Mouse (Mus musculus) kidney, embryonic 16.5 days (tissue): ENCODE data around the gene Chchd3. TPM values are rescaled to one million over a fixed set of nuclear protein-coding genes. Genes with fewer than 3 reads are reported as not detected.

Source experiments
- ATAC-seq: fragments of 200-750 bp; cut with Nextera tagmentation; 2 replicates; pipeline ENCODE4 v1.8.0; 2017; ENCODE audit warnings: moderate TSS enrichment; ENCODE audit not compliant: low FRiP score, low TSS enrichment
- H3K27ac ChIP-seq: fragments of 300-500 bp; sonication (generic); 2 replicates; pipeline ENCODE4 v1.5.1; 2014; ENCODE audit warnings: low read length
- H3K27me3 ChIP-seq: fragments of 300-500 bp; sonication (generic); 2 replicates; pipeline ENCODE4 v1.6.1; 2014; ENCODE audit warnings: low read length, control low read depth, mixed read lengths; ENCODE audit not compliant: insufficient read depth
- H3K36me3 ChIP-seq: fragments of 300-500 bp; sonication (generic); 2 replicates; pipeline ENCODE4 v1.6.1; 2014; ENCODE audit warnings: low read length, control low read depth, mixed read lengths; ENCODE audit not compliant: insufficient read depth
- H3K4me1 ChIP-seq: fragments of 300-500 bp; sonication (generic); 2 replicates; pipeline ENCODE4 v1.6.1; 2014; ENCODE audit warnings: low read length, control low read depth, mixed read lengths; ENCODE audit not compliant: insufficient read depth
- H3K4me2 ChIP-seq: fragments of 300-500 bp; sonication (generic); replicated peaks from 2 replicates; pipeline ENCODE4 v1.6.1; 2014; ENCODE audit warnings: low read depth, low read length
- H3K4me3 ChIP-seq: fragments of 300-500 bp; sonication (generic); 2 replicates; pipeline ENCODE4 v1.5.1; 2014; ENCODE audit warnings: mild to moderate bottlenecking, low read length
- H3K9ac ChIP-seq: fragments of 300-500 bp; sonication (generic); replicated peaks from 2 replicates; pipeline ENCODE4 v1.6.1; 2014; ENCODE audit warnings: low read length
- H3K9me3 ChIP-seq: fragments of 300-500 bp; sonication (generic); 2 replicates; pipeline ENCODE4 v1.6.1; 2016; ENCODE audit warnings: low read length, control low read depth
- WGBS: fragments of 180-500 bp; shearing (Covaris S2); extraction: QIAGEN DNeasy Blood & Tissue Kit; methylation state at CpG from one replicate; pipeline ENCODE4 v1.1.7; 2014; 5-methylcytosine and 5-hydroxymethylcytosine counted together
- polyA plus RNA-seq: library from polyadenylated mRNA; unstranded; fragments of >200 nt; fragmentation: Nextera tagmentation; extraction: Ambion mirVana; gene quantifications from 2 replicates; pipeline ENCODE4 v1.2.1, GENCODE M21; 2015

The Chchd3 gene
- polyA plus RNA-seq, 1 experiment from 2014 or later: 129 TPM

DNA sequence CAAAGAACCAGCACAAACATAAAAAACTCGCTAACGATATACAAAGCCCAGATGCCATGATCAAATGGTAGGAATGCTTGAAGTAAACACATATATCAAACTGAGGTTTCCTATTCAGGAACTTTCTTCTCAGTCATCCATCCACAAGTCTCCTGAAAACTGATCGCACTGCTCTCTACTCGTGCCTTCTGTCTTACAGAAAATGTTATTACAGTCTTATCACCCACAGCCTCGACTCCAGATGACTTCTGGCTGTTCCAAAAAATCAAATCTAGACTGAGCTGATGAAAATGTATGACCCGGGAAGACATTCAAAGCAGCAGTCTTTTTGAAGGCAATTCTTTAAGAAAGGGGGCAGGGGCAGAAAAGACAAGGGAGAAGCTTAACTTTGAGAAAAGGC is 112.8 kb downstream of the Chchd3 start:
- Histone ChIP-seq H3K4me2 (no peak overlapping the region), H3K27ac (0 out of 2 replicates have a peak overlapping the region, but pooled peaks have one; percentile 38), H3K9me3 (no peaks in the 10 kb centered on the region), H3K27me3 (no peaks in the 10 kb centered on the region), H3K9ac (no peak overlapping the region), H3K4me3 (no peak overlapping the region), H3K4me1 (peaks cover 8% of the 10 kb centered on the region; the same call in 1 of the 2 replicates), H3K36me3 (no peaks in the 10 kb centered on the region)
- WGBS: 40% methylated on average over 6 of the region's 6 CpGs
- no peak for ATAC-seq

DNA sequence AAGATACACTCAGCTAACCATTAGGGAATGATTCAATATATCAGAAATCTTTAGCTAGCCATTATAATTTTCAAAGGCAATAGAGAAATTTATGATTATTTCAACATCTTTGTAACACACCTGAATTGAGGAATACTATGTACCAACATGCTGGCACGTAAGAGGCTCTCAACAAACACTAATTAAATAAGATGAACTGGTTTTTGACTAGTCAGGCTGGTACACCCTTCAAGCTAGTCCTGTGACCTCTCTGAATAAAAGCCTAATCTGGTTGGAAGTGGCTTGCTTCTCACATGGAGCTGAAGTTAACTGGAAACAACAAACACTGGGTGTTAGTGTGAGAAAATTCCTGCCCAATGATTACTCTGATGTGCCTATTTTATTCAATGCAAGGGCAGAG is 115.1 kb downstream of the Chchd3 start:
- no peaks in the 10 kb centered on the region for H3K27me3 ChIP-seq
- 82% methylated on average over 1 of the region's 1 CpGs for WGBS

DNA sequence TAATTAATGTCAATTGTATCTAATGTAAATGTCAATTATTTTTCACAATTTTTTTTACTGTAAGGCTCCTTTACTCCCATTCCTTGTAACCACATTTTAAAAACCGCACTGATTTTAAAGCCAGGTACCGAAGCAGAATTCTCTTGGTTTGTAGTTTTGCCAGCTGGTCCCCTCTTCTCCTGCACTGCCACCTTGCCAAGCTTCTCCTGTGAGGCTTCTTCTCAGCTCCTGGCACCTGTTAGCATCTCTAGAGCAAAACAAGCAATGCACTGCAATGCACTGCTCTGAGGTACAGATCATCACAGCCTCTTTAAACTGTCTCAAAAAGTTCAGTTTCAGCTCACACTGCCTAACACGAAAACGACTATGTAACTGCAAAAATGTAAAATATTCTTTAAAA is 116.4 kb downstream of the Chchd3 start:
- Histone ChIP-seq H3K4me3 (no peak overlapping the region), H3K9ac (no peak overlapping the region), H3K4me2 (no peak overlapping the region), H3K27ac (no peak overlapping the region), H3K4me1 (peaks cover 16% of the 10 kb centered on the region), H3K27me3 (no peaks in the 10 kb centered on the region), H3K36me3 (no peaks in the 10 kb centered on the region), H3K9me3 (no peaks in the 10 kb centered on the region)
- no peak for ATAC-seq
- 88% methylated on average over 4 of the region's 4 CpGs for WGBS

More for the DNA sequence above, 115.1 kb downstream of the Chchd3 start:
- H3K4me1 ChIP-seq: peaks cover 14% of the 10 kb centered on the region
- H3K4me3 ChIP-seq: no peak overlapping the region
- H3K9me3 ChIP-seq: no peaks in the 10 kb centered on the region
- no peak for ATAC-seq
- H3K9ac ChIP-seq: no peak overlapping the region
- H3K4me2 ChIP-seq: no peak overlapping the region
- H3K36me3 ChIP-seq: no peaks in the 10 kb centered on the region
- H3K27ac ChIP-seq: no peak overlapping the region

DNA sequence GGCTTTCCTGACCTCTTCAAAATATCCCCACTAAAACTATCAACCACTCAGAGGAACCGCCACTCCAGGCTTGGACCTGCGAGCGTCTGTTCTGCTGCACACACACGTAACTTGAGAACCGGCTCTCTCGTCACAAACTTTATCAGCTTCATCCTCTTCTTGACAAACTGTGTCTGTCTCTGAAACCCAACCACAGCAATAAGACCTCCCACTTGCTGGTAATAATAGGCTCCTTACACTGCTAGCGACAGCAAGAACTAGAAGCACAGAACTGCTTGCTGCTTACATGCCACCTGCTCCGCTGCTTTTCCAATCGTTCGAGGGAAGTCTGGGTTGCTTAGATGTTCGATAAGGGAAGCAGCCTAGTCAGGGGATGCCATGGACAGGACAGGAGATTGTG is 119.8 kb downstream of the Chchd3 start:
- Histone ChIP-seq H3K27ac (no peak overlapping the region), H3K36me3 (no peaks in the 10 kb centered on the region), H3K9ac (no peak overlapping the region), H3K4me3 (no peak overlapping the region), H3K4me2 (peak overlapping the region; percentile 21; the same call in 1 of the 2 replicates), H3K9me3 (no peaks in the 10 kb centered on the region), H3K27me3 (no peaks in the 10 kb centered on the region), H3K4me1 (peaks cover 9% of the 10 kb centered on the region)
- peak; percentile 39; the same call in 1 of the 2 replicates for ATAC-seq
- WGBS: 33% methylated on average over 11 of the region's 11 CpGs

DNA sequence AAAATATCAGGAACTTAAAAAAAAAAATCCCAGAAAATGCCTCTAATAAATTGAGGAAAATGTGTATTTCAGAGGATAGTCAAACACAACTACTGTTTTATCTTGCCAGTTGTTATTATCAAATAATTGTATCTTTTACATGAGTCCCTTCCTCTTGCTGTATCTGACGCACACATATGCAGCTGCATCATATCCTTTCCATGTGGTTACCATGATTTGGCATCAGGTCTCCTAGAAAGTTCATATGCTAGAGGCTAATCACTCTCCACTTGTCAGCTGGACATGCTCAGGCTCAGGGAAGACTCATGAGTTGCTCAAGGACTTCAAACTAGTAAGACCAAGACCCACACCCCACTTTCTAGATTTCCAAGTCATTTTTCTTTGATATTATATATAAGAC is 122.4 kb downstream of the Chchd3 start:
- no peaks in the 10 kb centered on the region for H3K27me3 ChIP-seq
- no peak overlapping the region for H3K4me3 ChIP-seq
- no peak for ATAC-seq
- WGBS: 88% methylated on average over 1 of the region's 1 CpGs
- no peak overlapping the region for H3K4me2 ChIP-seq
- no peak overlapping the region for H3K27ac ChIP-seq
- H3K9me3 ChIP-seq: no peaks in the 10 kb centered on the region
- no peaks in the 10 kb centered on the region for H3K36me3 ChIP-seq
- peaks cover 9% of the 10 kb centered on the region for H3K4me1 ChIP-seq
- no peak overlapping the region for H3K9ac ChIP-seq

DNA sequence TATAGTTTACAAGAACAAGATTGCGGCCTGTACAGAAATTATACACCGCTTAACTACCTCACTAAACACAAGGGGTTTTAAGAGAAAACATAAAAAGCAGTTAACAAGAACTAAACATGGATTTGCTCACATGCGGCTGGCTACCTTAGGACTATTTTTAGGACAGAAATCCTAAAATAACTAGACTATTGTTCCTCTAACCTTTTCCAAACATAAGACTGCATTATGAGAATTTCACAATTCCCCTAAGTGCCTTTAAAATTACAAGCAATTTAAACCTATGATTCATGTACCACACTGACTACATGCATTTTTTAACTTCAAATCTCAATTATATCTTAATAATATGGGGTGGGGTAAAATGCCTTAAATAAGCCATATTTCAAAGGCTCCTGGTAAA is 123.3 kb downstream of the Chchd3 start:
- H3K9me3 ChIP-seq: no peaks in the 10 kb centered on the region
- no peak for ATAC-seq
- no peak overlapping the region for H3K4me3 ChIP-seq
- peaks cover 9% of the 10 kb centered on the region for H3K4me1 ChIP-seq
- no peaks in the 10 kb centered on the region for H3K36me3 ChIP-seq
- H3K9ac ChIP-seq: no peak overlapping the region
- H3K4me2 ChIP-seq: no peak overlapping the region
- WGBS: 75% methylated on average over 3 of the region's 3 CpGs
- H3K27ac ChIP-seq: no peak overlapping the region
- no peaks in the 10 kb centered on the region for H3K27me3 ChIP-seq

DNA sequence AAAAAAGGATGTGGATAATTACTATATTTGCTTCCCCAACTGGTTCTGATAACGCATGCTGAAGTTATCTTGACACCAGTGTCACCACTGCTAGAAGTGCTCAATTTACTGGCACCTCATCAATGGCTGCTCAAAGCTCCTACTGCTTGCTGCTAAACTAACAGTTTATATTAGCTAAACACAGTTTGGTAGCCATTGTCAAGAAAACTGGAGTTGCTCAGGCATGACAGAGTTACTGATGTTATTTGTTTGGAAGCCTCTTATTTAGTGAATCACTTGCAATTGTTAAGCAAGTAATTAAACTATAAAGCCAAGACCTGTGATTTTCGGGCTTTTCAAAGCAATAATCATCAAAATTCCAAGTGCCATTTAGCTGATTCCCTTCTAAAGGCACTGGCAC is 123.7 kb downstream of the Chchd3 start:
- no peaks in the 10 kb centered on the region for H3K36me3 ChIP-seq
- no peak overlapping the region for H3K27ac ChIP-seq
- no peaks in the 10 kb centered on the region for H3K27me3 ChIP-seq
- no peak for ATAC-seq
- no peak overlapping the region for H3K4me2 ChIP-seq
- H3K4me3 ChIP-seq: no peak overlapping the region
- H3K9ac ChIP-seq: no peak overlapping the region
- no peaks in the 10 kb centered on the region for H3K9me3 ChIP-seq
- 41% methylated on average over 2 of the region's 2 CpGs for WGBS
- peaks cover 9% of the 10 kb centered on the region for H3K4me1 ChIP-seq

DNA sequence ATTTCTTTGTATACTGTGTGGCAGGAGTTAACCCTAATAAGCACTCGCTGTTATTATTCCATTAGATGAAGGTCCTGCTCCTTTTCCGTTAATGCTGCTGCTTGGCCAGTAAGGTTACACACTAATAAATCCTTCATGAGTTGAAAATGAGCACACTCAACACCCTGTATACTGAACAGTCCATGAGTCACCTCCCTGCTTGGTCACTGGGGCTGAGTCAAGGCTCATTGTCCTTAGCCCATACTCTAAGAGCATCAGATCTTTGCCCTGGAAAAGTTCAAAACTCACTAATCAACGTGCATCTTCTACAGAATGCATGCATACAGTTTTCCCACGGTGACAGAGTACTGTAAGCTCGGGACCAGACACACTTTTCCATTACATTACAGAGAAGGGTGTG is 124.5 kb downstream of the Chchd3 start:
- Histone ChIP-seq H3K27me3 (no peaks in the 10 kb centered on the region), H3K27ac (no peak overlapping the region), H3K4me3 (no peak overlapping the region), H3K9ac (no peak overlapping the region), H3K9me3 (no peaks in the 10 kb centered on the region), H3K4me2 (no peak overlapping the region), H3K36me3 (no peaks in the 10 kb centered on the region), H3K4me1 (peaks cover 6% of the 10 kb centered on the region)
- 66% methylated on average over 5 of the region's 5 CpGs for WGBS
- ATAC-seq: no peak

DNA sequence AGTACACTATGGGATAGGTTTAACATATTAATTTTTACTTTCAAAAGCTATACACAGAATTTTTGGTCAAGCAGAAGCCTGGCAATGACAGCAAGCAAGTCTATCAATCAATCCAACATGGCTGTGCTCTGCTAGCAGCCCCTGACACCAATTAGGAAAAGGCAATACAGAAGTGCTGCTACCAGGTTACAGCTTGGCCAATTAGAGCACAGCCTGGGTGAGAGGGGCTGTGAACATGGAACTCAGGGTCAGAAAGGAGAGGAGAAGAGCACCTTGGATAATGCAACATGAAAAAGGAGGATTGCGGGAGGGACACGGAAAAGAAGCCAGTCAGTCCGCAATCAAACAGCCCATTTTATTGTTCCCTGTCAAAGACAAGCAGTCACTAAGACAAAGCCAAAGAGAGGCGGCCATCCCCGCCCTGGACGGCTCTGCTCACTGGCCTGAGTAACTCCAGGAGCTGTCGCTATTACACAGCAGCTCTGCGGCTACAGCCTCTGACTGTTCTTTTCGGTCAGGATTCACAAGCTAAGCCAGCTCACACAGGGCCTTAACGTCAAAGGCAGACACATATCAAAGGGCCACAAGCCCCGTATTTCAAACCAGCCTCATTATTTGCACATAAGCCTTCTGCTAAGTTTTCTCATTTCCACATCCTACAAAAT is 128.8 kb downstream of the Chchd3 start:
- 30% methylated on average over 11 of the region's 11 CpGs for WGBS
- ATAC-seq: no peak
- H3K27me3 ChIP-seq: no peaks in the 10 kb centered on the region
- no peaks in the 10 kb centered on the region for H3K36me3 ChIP-seq
- H3K9me3 ChIP-seq: no peaks in the 10 kb centered on the region
- no peak overlapping the region for H3K4me3 ChIP-seq
- no peaks in the 10 kb centered on the region for H3K4me1 ChIP-seq
- no peak overlapping the region for H3K27ac ChIP-seq
- no peak overlapping the region for H3K4me2 ChIP-seq
- H3K9ac ChIP-seq: no peak overlapping the region

DNA sequence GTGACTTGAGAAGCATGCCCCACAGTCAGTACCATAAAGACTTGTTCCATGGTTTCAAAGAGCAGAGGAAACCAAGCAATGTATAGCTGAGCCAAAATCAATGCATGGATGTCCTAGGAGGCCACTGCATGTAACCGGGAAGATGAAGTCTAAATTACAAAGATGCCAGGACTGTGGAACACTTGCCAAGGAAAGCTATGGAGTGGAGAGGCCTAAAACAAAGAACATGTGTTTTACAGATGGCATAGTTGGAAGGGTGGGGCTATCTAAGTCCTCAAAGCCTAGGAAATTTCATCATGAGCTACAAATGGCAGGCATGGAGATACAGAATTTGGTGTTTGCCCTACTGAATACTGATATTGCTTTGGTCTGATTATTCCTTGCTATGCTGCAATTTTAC is 137.7 kb downstream of the Chchd3 start:
- WGBS: 83% methylated on average over 1 of the region's 1 CpGs
- Histone ChIP-seq H3K27ac (no peak overlapping the region), H3K27me3 (no peaks in the 10 kb centered on the region), H3K4me2 (no peak overlapping the region), H3K36me3 (0 out of 2 replicates have a peak, but pooled peaks cover 2% of the 10 kb centered on the region), H3K9ac (no peak overlapping the region), H3K4me1 (no peaks in the 10 kb centered on the region), H3K4me3 (no peak overlapping the region), H3K9me3 (no peaks in the 10 kb centered on the region)
- ATAC-seq: no peak
